Mouse (Mus musculus) spleen, postnatal 14 days (tissue): ENCODE results near the gene Pias3.
"Not testable (repeated sequence)": the region's sequence is repeated elsewhere in the genome, so short reads cannot be mapped to it uniquely, and the experiment has no call there.

Source experiments
- DNase-seq, 2 experiments: peaks; one replicate each; pipeline ENCODE4 v3.0.0; 2021 to 2022; ENCODE audit warnings: low spot score in 2 of 2

Pias3 gene

GRCm38 (mm10) chr3:96728634-96729402 lies 32.6 kb downstream of the Pias3 start:
- DNase-seq, result no peak

GRCm38 (mm10) chr3:96729403-96729784 lies 33.2 kb downstream of the Pias3 start:
- no peak for DNase-seq

- DNase-seq, result no peak
Measured at GRCm38 (mm10) chr3:96730785-96731184, 34.6 kb downstream of the Pias3 start.

GRCm38 (mm10) chr3:96733984-96734383 lies 37.8 kb downstream of the Pias3 start:
- DNase-seq, result no peak

GRCm38 (mm10) chr3:96735200-96735599 lies 39.0 kb downstream of the Pias3 start:
- no peak for DNase-seq

GRCm38 (mm10) chr3:96737013-96737740 lies 41.0 kb downstream of the Pias3 start:
- no peak for DNase-seq

GRCm38 (mm10) chr3:96737995-96738394 lies 41.8 kb downstream of the Pias3 start:
- DNase-seq, result no peak

GRCm38 (mm10) chr3:96740279-96740678 lies 44.1 kb downstream of the Pias3 start:
- DNase-seq, result not testable (repeated sequence)

- no peak for DNase-seq
Measured at GRCm38 (mm10) chr3:96744348-96744747, 48.2 kb downstream of the Pias3 start.

GRCm38 (mm10) chr3:96746829-96747228 lies 50.6 kb downstream of the Pias3 start:
- no peak for DNase-seq
